Mouse (Mus musculus): ENCODE results near the gene Sox6.

DNA sequence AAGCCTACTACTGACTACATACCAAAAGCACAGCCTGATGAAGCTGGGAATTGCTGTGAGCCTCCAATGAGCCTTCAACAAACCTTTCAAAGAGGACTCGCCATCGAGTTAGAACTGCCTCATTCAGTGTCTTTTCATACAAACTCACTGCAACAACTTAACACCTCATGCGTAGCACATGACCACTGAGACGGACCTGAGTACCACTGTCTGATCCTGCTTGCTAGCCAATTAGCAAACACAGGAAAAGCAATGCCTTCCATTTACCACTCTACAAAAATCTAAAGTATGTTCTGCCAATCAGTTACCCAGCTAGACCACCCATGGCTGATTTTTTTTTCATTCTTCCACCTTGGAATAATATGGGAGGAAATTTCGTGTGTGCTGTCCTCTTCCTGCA is 414.1 kb downstream of the Sox6 start:
- TF ChIP-seq CTCF (IDR thresholded peaks at IDR 0.05; ENCODE audit: low read depth, low read length) (no peak), POLR2A (IDR thresholded peaks at IDR 0.05; ENCODE audit: borderline replicate concordance, low read depth, low read length) (no peak)
